Mouse (Mus musculus): ENCODE results near the gene Pik3r2.
"Not testable (repeated sequence)": the region's sequence is repeated elsewhere in the genome, so short reads cannot be mapped to it uniquely, and the experiment has no call there.

The Pik3r2 gene

DNA sequence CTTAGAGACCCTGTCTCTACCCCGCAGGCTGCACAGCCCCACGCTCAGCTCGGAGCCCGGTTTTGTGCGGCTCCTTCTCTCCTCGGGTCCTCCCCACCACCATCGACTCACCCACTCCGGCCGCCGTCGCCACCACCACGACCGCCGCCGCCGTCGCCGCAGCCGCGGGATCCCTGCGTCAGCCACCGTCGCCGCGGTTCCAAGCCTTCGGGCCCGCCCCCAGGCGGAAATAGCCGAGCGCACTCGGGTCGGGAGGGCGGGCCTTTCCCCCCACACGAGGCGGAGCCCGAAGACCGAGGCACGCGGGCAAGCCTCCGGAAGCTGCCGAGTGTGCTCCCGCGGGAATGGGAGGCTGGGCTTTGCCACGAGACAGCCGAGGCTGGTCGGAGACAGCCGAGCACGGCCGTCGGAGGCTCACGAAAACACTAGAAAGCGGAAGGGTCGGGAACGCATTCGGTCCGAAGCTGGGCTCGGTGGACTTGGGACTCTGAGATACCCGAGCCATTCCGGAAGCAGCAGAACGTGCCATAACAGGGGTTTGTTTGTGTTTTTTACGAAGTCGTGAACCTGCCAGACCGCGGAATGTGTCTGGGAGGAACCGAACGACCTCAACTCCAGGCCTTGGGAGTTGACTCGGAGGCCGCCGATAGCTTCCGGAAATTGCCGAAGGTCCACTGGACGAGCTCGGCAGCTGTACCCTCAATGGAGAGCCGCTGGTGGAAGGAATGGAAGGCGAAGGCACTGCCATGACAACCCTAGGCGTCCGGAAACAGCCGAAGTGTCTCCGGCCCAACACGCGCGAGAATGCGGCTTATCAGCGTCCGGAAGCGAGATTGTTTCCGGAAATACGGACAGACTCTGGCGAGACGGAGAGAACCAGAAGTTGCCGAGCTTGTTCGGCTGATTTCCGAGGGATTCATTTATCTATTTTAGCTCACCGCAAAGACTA, at the start of gene Pik3r2:
Gene Pik3r2, minus strand, starts transcription at position 218 of the 949 bp plus-strand sequence.
- DNase-seq: peak; percentile 99

DNA sequence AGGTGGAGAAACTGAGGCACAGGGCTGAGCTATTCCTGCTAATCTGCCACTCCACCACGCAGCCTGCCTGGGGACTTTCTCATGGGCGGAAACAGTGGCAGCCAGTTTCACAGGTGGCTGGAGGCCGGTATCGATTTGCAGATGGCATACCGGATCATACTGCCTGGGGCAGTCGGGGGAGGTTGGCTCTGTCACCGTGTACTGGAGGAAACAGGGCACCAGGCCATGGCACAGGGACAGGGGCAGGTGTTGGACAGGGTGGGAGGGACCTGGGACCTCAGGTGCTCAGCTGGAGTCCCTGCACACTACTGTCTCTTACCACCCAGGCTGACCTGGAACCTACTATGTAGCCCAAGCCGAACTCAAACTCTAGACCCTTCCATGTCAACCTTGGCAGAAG, 49.3 kb upstream of the Pik3r2 start:
- no peak for DNase-seq

DNA sequence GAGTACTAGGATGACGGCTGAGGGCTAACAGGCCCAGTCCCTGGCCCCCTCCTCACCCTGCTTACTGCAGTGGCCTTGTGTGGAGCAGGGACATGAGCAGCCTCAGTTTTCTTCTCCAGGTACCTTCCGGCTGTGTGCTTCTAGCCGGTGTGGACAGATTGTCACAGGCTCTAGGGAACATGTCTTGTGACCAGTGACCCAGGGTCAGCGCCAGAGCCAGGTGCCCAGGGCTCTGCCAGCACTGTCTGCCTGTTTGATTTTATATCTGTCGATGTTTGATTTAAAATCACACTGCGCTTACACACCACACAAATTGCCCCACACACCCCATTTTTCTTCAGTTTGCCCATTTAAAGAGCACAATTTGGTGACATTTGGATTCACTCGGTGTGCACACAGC, 47.3 kb upstream of the Pik3r2 start:
- no peak for DNase-seq

DNA sequence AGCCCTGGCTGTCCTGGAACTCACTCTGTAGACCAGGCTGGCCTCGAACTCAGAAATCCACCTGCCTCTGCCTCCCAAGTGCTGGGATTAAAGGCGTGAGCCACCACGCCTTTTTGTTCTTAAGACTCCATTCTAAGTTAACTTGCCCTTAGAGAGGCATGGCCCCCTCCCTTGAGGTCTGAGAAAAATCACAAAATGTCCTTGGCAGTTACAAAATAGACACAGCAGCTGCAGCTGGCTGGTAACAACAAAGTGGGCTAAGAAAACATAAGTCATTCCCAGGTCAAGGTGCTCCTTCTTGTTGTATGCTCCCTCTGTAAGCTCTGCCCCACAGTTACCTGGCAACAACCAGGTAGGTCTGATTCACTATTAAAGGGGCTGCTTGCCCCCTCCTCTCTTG, 46.1 kb upstream of the Pik3r2 start:
- DNase-seq: not testable (repeated sequence)

DNA sequence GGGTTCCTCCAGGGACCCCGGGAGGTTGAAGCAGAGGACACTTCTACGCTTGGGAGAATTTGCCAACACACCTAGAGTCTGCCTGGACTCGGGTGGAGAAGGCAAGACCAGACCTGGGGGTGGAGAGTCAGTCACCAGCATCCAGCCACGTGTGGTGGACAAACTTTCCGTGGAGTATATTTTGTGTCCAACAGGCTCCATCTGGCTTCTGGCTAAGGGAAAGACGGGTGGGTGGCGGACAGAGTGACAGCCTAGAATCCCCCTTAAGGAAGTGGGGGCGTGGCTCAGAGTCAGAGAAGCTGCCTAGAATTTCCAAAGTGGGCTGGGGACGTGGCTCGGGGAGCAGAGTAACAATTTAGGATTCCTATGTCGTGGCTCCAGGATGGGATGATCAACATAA, 45.5 kb upstream of the Pik3r2 start:
- DNase-seq: peak; percentile 35

DNA sequence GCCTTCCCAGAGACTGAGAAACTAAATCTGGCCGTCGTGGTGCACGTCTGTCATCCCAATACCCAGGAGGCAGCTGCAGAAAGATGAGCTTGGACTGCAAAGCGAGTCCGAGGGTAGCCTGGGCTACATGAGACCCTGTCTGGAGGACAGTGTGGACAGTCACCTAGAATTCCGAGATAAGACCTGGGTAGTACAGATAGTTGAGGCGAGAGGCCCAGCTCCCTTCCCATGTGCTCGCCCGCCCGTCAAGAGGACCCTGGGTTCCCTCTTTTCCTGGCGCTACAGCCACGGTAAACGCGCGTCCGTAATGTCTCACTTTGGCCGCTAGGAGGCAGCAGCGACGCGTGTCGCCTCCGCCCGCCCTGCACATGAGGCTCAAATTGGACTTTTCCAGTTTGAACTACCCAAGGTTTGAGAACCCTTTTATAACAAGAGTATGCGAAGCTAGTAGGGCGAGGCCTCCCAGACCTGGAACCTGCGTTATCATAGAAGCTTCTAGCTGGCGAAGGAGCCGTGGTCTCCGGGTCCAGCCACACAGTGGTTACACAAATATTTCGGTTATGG, 45.0 kb upstream of the Pik3r2 start:
- peak; percentile 85 for DNase-seq

DNA sequence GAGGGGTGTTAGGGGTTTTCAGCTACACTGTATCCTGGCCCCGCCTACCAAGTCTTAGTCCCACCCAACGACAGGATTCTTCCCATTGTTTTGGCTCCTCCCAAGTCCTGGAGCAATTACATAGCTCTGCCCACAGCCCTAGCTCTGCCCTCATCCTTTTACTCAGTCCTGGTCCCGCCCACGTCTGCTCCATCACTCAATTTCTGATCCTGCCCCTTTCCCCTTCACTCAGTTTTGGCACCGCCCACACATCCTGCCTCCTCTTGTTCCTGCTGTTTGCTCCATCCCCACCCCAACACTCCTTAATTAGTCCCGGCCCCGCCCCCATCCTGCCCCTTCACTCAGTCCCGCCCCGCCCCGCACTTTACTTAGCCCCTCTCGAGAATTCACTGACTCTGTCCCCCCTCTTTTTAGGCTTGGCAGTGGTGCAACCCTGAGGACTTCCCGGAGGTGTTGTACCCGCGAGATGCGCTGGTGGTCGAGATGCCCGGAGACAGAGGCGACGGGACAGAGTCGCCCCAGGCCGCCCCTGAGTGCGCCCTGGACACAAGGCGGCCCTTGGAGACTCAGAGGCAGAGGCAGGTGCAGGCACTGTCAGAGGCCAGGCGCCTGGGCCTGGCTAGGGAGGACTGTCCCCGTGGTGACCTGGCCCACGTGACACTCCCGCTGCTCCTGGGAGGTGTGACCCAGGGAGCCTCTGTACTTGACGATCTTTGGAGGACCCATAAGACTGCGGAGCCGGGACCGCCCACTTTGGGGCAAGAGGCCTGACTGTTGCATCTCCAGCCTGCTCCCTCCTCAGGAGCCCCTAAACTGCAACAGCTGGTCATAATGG, 43.8 kb upstream of the Pik3r2 start:
- peak; percentile 87 for DNase-seq

DNA sequence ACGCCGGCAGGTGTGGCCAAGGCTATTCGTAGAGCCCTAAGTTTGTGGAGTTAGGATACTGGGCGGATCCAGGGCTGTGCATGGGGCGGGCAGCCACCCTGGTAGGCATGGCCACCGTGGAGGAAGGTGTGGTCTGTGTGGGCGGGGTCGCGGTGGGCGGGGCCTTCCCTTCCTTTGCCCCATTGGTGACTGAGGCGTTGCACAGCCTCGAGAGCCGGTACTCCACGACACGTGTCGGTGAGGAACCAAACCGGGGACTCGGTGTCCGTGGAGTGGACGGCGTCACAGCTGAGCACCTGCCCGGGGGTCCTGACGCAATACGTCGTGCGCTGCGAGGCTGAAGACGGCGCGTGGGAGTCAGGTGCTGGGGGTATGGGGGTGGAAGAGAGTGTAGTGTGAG, 40.2 kb upstream of the Pik3r2 start:
- peak; percentile 66 for DNase-seq

DNA sequence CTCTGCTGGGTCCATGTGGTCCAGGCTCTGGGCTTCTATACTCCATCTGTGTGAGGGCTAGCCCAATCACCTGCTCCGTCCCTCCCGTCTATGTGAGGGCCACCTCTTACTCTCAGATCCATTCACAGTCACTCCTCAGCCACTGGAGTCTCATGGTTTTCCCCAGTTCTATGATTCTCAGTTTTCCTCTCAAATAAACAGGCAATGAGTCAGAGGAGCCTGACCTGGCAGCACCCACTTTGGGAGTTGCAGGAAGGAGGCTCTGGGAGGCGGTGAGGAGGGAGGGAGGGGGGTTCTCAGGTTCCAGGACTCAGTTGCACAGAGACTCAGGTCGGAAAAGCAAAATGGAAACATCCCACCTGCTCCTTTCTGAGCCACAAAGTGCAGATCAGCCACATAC, 36.4 kb upstream of the Pik3r2 start:
- DNase-seq: no peak

DNA sequence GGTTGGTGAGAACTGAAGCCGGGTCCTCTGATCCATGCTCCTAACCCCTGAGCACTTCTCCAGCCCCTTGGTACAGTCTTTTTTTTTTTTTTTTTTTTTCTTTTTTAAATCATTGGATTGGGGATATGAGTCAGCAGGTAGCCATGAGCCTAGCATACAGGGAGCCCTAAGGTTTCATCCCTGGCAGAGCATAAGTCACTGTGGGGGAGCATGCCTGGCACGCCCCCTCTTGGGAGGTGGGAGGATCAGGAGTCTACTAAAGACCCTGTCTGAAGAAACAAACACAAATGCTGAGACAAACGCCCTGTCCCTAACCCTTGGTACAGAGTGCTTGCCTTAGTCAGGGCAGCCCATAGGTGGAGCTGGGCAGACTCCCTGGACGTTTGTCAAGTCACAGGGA, 35.5 kb upstream of the Pik3r2 start:
- no peak for DNase-seq

DNA sequence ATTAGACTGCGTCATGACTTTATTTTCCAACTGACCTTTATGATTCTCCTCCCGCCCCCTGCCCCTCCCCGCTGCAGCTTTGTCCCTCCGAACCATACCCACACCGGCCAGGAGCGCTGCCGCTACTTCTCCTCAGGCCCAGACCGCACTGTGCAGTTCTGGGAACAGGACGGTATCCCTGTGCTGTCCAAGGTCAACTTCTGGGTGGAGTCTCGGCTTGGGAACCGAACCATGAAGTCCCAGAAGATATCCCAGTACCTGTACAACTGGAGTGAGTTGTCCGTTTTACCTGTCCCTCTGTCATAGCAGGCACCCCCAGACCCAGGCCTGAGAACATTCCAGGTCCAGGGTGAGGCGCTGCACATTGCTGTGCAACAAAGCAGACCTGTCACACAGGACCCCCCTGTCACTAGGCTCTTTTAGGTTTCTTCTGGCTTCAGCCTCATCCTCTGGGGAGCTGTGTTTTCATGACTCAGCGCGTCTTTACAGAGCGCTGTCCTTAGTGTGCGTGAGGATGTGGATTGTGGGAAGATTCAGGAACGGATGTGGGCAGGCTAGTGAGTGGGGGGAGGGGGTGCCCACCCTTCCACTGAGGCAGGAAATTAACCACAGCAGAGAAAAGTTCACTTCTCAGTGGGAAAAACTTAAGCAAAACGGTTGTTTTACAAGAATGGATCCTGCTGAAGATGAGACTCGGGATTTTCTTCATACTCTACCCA, 34.6 kb upstream of the Pik3r2 start:
- no peak for DNase-seq

DNA sequence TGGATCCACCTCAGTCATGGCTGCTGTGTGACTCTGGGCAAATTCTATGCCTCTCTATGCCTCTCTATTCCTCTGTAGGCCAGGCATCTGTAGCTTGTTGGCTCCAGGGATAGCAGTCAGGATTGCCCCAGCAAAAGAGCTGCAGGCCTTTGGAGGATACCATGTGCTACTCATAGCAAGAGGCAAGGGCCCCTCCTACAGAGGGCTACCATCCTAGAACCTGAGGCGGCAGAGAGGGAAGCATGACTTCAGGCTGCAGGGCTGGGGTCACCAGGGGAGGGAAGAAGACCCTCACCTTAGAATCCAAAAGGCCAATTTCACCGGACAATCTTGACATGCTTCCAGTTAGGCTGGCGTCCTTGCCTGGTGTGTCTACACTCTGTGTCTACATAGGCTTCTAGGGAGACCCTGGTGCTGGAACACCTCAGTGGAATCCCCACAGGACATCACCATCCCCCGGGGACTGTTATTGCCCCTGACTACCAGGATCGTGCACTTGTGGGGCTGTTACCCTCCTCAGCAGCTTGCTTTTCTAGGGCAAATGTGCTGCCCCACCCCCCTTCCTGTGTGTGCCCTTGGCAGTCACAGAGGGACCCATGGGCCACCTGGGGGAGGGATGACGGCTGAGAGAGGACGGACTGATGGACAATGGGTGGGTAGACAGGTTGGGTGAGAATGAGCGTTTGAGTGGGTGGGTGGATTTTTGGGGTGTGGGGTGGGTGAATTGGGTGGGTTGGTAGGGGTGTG, 32.6 kb upstream of the Pik3r2 start:
- no peak for DNase-seq

DNA sequence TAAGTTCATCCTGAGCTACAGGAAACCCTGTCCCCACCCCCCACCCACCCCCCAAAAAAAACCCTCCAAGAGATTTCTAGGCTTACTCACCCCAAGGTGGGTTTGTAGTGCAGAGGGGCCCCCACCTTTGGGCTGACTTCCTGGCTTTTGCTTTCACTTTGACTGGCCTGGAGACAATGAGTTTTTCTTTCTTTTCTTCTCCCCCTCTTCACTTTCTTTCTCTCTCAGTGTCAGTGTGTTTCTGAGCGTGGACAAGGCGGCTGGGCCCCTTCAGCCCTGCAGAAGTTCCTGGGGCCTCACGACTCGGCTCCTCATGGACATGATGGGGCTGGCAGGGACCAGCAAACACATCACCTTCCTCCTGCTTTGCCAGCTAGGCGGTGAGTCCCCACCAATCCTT, 31.7 kb upstream of the Pik3r2 start, which contains the start of gene Il12rb1:
Gene Il12rb1, plus strand, starts transcription at position 211 of the 400 bp plus-strand sequence.
- DNase-seq: no peak

DNA sequence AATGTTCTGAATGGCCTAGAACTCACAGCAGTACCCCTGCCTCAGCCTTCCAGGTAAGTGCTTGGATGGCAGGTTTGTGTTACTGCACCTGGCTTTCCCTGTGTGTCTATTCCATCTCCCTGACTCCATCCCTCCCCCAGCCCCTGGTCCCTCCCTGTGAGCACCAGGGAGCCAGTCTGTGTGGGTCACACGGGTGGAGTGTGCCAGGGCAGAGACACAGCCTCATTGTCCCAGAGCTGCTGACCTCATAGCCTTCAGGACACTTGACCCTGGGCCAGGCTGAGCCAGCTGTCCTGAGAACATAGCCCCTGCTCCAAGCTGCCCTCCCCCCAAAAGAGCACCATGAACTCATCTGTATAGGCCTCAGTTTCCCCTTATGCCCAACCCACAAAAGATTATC, 30.8 kb upstream of the Pik3r2 start:
- no peak for DNase-seq

DNA sequence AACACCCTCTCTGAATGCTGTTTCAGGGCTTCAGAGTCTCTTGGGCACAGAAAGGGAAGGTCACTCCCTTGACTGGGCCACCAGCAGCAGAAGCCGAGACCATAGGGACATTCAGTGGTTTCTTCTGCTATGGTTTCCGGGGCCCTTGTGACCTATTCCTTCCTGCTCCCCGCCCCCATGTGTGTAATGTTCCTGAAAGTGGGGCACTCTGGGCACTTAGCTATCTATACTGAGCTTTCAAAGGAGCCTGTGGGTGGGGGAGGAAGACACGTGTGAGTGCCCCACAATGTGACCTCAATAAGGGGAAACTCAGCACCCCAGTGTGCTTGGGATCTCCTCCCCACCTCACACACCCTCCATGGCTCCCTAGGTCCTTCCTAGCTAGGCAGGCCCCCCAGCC, 30.0 kb upstream of the Pik3r2 start:
- DNase-seq: no peak

DNA sequence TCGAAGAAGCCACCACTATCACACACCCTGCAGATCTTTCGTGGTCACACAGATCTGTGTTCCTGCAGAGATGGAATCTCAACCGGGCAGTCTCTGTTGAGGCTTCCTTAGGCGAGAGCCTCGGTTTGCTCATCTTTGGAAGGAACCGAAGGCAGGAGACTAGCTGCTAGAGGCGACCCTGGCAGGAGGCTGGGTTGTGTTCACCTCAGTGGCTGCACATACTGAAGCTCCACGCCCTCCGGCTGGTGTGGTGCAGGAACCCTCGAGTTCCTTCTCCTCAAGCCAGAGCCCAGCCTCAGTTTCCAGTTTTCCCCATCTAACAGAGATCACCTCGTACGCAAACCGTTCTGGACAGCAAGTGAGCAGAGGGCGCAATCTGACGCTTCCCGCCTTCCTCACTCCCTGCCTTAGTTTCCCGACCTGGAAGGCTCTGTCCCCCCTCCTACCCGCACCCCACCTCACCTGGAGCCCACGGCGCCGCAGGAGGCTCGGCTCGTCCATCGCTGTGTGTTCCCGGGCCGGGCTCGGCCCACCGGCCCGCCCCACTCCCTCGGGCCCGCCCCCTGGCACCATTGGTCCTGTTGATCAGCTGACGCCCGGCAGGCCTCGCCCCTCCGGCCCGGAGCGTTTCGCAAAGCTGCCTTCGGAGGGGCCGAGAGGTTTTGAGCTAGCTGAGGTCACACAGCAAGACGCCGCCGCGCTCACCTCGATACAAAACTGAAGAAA, 28.1 kb upstream of the Pik3r2 start, which contains the start of gene Mast3:
Gene Mast3, minus strand, starts transcription at position 574 of the 726 bp plus-strand sequence.
- peak; percentile 94 for DNase-seq

DNA sequence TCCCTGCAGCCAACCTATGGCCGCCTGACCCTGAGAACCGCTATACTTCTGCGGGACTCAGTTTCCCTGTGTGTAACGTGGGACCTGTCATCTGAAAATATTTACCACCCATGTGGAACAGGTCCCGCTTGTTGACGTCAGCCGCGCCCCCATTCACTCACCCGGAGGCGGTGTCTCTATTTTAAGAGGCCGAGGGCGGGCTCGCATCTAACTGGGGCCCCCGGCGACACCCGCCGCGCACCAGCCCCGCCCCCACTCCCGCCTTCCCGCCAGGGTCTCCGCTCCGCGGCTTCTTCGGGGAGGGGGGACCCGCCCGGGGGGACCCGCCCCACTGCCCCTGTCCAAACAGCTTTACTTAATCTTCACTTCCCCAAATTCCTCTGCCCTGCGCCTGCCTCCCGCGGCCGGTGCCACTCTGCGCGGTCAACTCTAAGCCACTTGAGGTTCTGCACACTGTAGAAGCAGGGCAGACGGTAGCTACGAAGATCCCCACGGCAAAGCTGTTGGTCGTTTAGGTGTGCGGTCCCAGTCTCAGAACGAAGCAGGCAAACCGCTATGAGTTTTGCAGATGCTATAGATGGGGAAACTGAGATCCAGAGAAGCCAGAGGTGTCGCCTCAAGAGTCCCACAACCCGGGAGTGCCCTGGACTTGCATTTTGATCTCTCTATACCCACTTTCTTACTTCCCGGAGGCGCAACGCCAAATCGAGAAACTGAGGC, 27.4 kb upstream of the Pik3r2 start:
- DNase-seq: peak; percentile 59

DNA sequence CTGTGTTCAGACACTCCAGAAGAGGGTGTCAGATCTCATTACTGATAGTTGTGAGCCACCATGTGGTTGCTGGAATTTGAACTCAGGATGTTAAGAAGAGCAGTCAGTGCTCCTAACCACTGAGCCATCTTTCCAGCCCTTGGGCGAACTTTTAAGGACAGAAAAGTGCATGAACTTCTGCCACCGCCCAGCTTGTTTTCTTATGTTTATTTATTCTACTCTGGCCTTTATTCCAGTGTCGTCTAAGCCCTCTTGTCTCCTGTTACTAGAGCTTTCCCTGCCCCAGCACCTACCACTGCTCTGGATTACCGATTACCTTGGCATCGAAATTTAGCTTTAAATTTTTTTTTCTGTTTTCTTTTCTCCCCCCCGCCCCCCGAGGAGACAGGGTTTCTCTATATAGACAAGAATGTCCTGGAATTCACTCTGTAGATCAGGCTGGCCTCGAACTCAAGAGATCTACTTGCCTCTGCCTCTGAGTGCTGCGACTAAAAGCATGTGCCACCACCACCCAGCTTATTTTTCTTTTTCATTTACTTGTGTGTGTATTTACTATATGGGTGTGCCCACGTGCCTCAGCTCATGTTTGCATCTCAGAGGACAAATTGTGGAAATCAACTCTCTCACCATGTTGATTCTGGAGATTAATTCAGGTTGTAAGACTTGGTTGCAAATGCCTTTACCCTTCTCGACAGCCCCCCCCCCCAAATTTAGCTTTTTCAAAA, 26.4 kb upstream of the Pik3r2 start:
- DNase-seq: no peak

DNA sequence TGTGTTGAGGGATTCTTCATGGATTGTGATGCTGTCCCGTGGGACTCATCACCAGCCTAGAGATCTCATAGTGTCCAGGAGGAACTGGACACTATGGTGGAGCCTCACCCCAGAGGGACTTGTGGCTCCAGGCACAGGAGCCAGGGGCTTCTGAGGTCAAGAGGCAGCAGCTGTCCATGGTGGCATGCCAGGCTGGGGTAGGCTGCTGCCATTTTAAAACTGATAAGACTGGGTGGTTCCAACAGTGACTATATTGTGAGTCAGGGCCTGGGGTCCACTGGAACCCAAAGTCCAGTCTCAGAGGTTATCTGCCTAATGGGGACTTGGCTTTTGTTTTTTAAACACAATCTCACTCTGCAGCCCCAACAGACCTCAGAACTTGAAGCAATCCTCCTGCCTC, 25.3 kb upstream of the Pik3r2 start:
- DNase-seq: no peak

DNA sequence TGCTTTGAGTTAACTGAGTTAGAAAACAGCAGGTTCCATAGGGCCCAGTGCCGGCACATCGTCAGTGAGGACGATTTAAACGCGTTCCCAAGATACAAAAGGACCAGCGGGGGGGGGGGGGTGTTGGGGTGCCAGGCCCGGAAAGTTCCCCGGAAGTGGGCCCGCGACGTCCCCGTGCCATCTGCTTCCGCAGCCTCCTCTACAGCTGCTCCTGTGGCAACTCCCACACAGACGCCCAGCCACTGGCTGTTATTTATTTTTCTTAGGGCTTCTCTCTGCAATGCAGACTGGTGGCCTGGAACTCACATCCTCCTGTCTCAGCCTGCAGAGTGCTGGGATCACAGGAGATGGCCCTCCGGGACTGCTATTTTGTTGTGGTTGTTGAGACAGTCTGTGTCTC, 24.6 kb upstream of the Pik3r2 start:
- no peak for DNase-seq
